Mouse (Mus musculus) MEL (cell line): Measurements from ENCODE around the gene Mymx.

ENCODE experiments used
- CHD2 ChIP-seq: IDR thresholded peaks from 2 replicates; pipeline ENCODE4 v1.6.1; 2011; ENCODE audit warnings: low read length, improper control_type of control experiment
- CTCF ChIP-seq, 3 experiments: IDR thresholded peaks in 2 of 3; conservative IDR thresholded peaks in 1 of 3; 2 replicates each; pipeline ENCODE4 v1.5.1; 2011 to 2012; ENCODE audit warnings: low read length in 3 of 3, low read depth in 2 of 3, mild to moderate bottlenecking in 2 of 3, improper control_type of control experiment in 1 of 3, inconsistent platforms in 1 of 3, mixed read lengths in 1 of 3, moderate library complexity in 1 of 3; ENCODE audit not compliant: control insufficient read depth in 1 of 3, insufficient read depth in 1 of 3, poor library complexity in 1 of 3, severe bottlenecking in 1 of 3
- JUND ChIP-seq: IDR thresholded peaks from 2 replicates; pipeline ENCODE4 v1.6.1; 2011; ENCODE audit warnings: low read depth, mild to moderate bottlenecking, improper control_type of control experiment, low read length
- MEF2A ChIP-seq: IDR thresholded peaks from 2 replicates; pipeline ENCODE4 v1.6.1; 2014; ENCODE audit warnings: low read depth, mild to moderate bottlenecking, inconsistent platforms, low read length, improper control_type of control experiment; ENCODE audit not compliant: poor library complexity, insufficient replicate concordance, severe bottlenecking; ENCODE audit errors: extremely low read depth
- MYC ChIP-seq: IDR thresholded peaks from 2 replicates; pipeline ENCODE4 v1.6.1; 2011; ENCODE audit warnings: low read depth, mild to moderate bottlenecking, low read length, improper control_type of control experiment, moderate library complexity
- POLR2A ChIP-seq, 2 experiments: IDR thresholded peaks; 2 replicates each; pipeline ENCODE4 v1.6.1; 2011 to 2012; ENCODE audit warnings: low read length in 2 of 2, mild to moderate bottlenecking in 2 of 2, control low read depth in 1 of 2, improper control_type of control experiment in 1 of 2, low read depth in 1 of 2, moderate library complexity in 1 of 2; ENCODE audit not compliant: control insufficient read depth in 1 of 2, insufficient read depth in 1 of 2, poor library complexity in 1 of 2
- SIN3A ChIP-seq: IDR thresholded peaks from 2 replicates; pipeline ENCODE4 v1.6.1; 2012; ENCODE audit warnings: low read length, improper control_type of control experiment, inconsistent platforms
- TBP ChIP-seq: IDR thresholded peaks from 2 replicates; pipeline ENCODE4 v1.8.0; 2011; ENCODE audit warnings: low read depth, low read length, improper control_type of control experiment
- TCF12 ChIP-seq: IDR thresholded peaks from 2 replicates; pipeline ENCODE4 v1.6.1; 2014; ENCODE audit warnings: low read depth, mild to moderate bottlenecking, inconsistent platforms, low read length, improper control_type of control experiment, moderate library complexity
- UBTF ChIP-seq: IDR thresholded peaks from 2 replicates; pipeline ENCODE4 v1.6.1; 2012; ENCODE audit warnings: low read depth, mild to moderate bottlenecking, inconsistent platforms, low read length, improper control_type of control experiment, moderate library complexity, borderline replicate concordance; ENCODE audit not compliant: insufficient read depth
- ZKSCAN1 ChIP-seq: IDR thresholded peaks from 2 replicates; pipeline ENCODE4 v1.6.1; 2012; ENCODE audit warnings: low read depth, mild to moderate bottlenecking, inconsistent platforms, low read length, improper control_type of control experiment, moderate library complexity

DNA sequence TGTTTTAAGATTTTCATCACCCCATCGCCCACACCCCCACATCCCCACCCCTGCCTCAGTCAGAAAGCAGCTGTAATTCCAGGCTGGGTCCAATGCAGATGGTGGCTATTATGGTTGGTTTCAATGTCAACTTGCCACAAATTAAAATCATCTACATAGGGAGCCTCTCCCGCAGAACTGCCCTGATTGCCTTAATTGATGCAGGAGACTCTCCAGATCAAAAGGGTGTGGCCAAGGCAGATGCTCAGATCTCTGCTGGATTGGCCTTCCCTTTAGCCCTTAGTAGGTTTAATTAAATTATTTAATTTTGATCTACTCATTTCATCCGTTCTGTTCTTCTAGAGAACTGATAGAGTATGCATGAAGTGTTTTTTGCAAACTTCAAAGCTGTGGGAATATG, 1.1 kb upstream of the Mymx start:
- TF ChIP-seq SIN3A (no peak), MEF2A (no peak), MYC (no peak), CTCF (IDR thresholded peaks at IDR 0.05 in 2 of 3, conservative IDR thresholded peaks at IDR 0.05 in 1 of 3; ENCODE audit: control insufficient read depth in 1 of 3, insufficient read depth in 1 of 3, low read depth in 2 of 3, low read length in 3 of 3, poor library complexity in 1 of 3, severe bottlenecking in 1 of 3) (no peak), UBTF (no peak), POLR2A (IDR thresholded peaks at IDR 0.05; ENCODE audit: control insufficient read depth in 1 of 2, insufficient read depth in 1 of 2, low read depth in 1 of 2, low read length in 2 of 2, poor library complexity in 1 of 2) (no peak), TBP (no peak), CHD2 (no peak), ZKSCAN1 (no peak), JUND (no peak), TCF12 (no peak)
